Mouse (Mus musculus): ENCODE results near the gene Mast1.

The Mast1 gene

GRCm38 (mm10) chr8:84973803-84974542 lies 36.8 kb upstream of the Mast1 start:
- no peak for ATAC-seq (ENCODE audit: insufficient number of reproducible peaks, low FRiP score, low TSS enrichment)

GRCm38 (mm10) chr8:84973079-84973478 lies 35.9 kb upstream of the Mast1 start:
- no peak for ATAC-seq (ENCODE audit: insufficient number of reproducible peaks, low FRiP score, low TSS enrichment)

- ATAC-seq (ENCODE audit: insufficient number of reproducible peaks, low FRiP score, low TSS enrichment): no peak
Measured at GRCm38 (mm10) chr8:84970913-84971312, 33.8 kb upstream of the Mast1 start.

GRCm38 (mm10) chr8:84970135-84970790 lies 33.1 kb upstream of the Mast1 start:
- no peak for ATAC-seq (ENCODE audit: insufficient number of reproducible peaks, low FRiP score, low TSS enrichment)

GRCm38 (mm10) chr8:84969241-84970134 lies 32.3 kb upstream of the Mast1 start, which contains the start of the genes Gm49661, Prdx2 and Rnaseh2a:
Gm49661 (minus strand) TSS chr8:84969433.
Prdx2 (plus strand) TSS chr8:84969587.
Rnaseh2a (minus strand) TSS chr8:84969767.
- peak; percentile 31; the same call in 1 of the 2 replicates for ATAC-seq (ENCODE audit: insufficient number of reproducible peaks, low FRiP score, low TSS enrichment)

- ATAC-seq (ENCODE audit: insufficient number of reproducible peaks, low FRiP score, low TSS enrichment): no peak
Measured at GRCm38 (mm10) chr8:84968650-84969049, 31.5 kb upstream of the Mast1 start.

- no peak for ATAC-seq (ENCODE audit: insufficient number of reproducible peaks, low FRiP score, low TSS enrichment)
Measured at GRCm38 (mm10) chr8:84967532-84968304, 30.6 kb upstream of the Mast1 start.

GRCm38 (mm10) chr8:84966603-84967002 lies 29.4 kb upstream of the Mast1 start:
- no peak for ATAC-seq (ENCODE audit: insufficient number of reproducible peaks, low FRiP score, low TSS enrichment)

GRCm38 (mm10) chr8:84965731-84966291 lies 28.7 kb upstream of the Mast1 start:
- peak; percentile 88 for ATAC-seq (ENCODE audit: insufficient number of reproducible peaks, low FRiP score, low TSS enrichment)

- no peak for ATAC-seq (ENCODE audit: insufficient number of reproducible peaks, low FRiP score, low TSS enrichment)
Measured at GRCm38 (mm10) chr8:84963952-84964351, 26.8 kb upstream of the Mast1 start.

- no peak for ATAC-seq (ENCODE audit: insufficient number of reproducible peaks, low FRiP score, low TSS enrichment)
Measured at GRCm38 (mm10) chr8:84959811-84960210, 22.7 kb upstream of the Mast1 start.

- no peak for ATAC-seq (ENCODE audit: insufficient number of reproducible peaks, low FRiP score, low TSS enrichment)
Measured at GRCm38 (mm10) chr8:84956768-84957167, 19.6 kb upstream of the Mast1 start.

GRCm38 (mm10) chr8:84952612-84953255 lies 15.6 kb upstream of the Mast1 start:
- no peak for ATAC-seq (ENCODE audit: insufficient number of reproducible peaks, low FRiP score, low TSS enrichment)

- ATAC-seq (ENCODE audit: insufficient number of reproducible peaks, low FRiP score, low TSS enrichment): no peak
Measured at GRCm38 (mm10) chr8:84949753-84950152, 12.6 kb upstream of the Mast1 start.

GRCm38 (mm10) chr8:84947241-84947545 lies 10.0 kb upstream of the Mast1 start:
- no peak for ATAC-seq (ENCODE audit: insufficient number of reproducible peaks, low FRiP score, low TSS enrichment)

GRCm38 (mm10) chr8:84946528-84947240 lies 9.5 kb upstream of the Mast1 start, which contains the start of gene Rtbdn:
Rtbdn (plus strand) TSS chr8:84946991.
- peak; percentile 45; the same call in 1 of the 2 replicates for ATAC-seq (ENCODE audit: insufficient number of reproducible peaks, low FRiP score, low TSS enrichment)

- peak; percentile 54; the same call in 1 of the 2 replicates for ATAC-seq (ENCODE audit: insufficient number of reproducible peaks, low FRiP score, low TSS enrichment)
Measured at GRCm38 (mm10) chr8:84945633-84946527, 8.7 kb upstream of the Mast1 start.

Data from cerebellum, adult (tissue).